Mouse (Mus musculus): ENCODE measurements at regions not wholly inside any gene's neighbourhood (a gene's known extent, or its start where the extent isn't known, plus 50 kb on each side); places are given as distances from the start of the nearest gene placed in this dataset.

- WGBS: 23% methylated on average over 22 of the region's 22 CpGs
- no peak overlapping the region for H3K4me3 ChIP-seq (ENCODE audit: insufficient read depth, low read depth, low read length)
- no peaks in the 10 kb centered on the region for H3K36me3 ChIP-seq (ENCODE audit: control insufficient read depth, insufficient read depth, low read length)
- DNase-seq: no peak
- no peaks in the 10 kb centered on the region for H3K4me1 ChIP-seq (ENCODE audit: control insufficient read depth, insufficient read depth, low read length)
- no peaks in the 10 kb centered on the region for H3K27me3 ChIP-seq (replicated peaks; ENCODE audit: control insufficient read depth, insufficient read depth, low read length)
- H3K27ac ChIP-seq (ENCODE audit: insufficient read depth, low read depth, low read length): no peak overlapping the region
- TF ChIP-seq POLR2A (IDR thresholded peaks at IDR 0.05; ENCODE audit: low read depth, low read length): no peak
- no peak for TF ChIP-seq CTCF (conservative IDR thresholded peaks at IDR 0.05; ENCODE audit: insufficient read depth, insufficient read length, low read depth, low read length)
Measured at GRCm38 (mm10) chr13:73116822-73117632, 143.3 kb upstream of the Irx4 start.

- Histone ChIP-seq H3K27me3 (replicated peaks; ENCODE audit: control insufficient read depth, insufficient read depth, low read length) (no peaks in the 10 kb centered on the region), H3K36me3 (ENCODE audit: control insufficient read depth, insufficient read depth, low read length) (no peaks in the 10 kb centered on the region), H3K27ac (ENCODE audit: insufficient read depth, low read depth, low read length) (no peak overlapping the region), H3K4me3 (ENCODE audit: insufficient read depth, low read depth, low read length) (no peak overlapping the region), H3K4me1 (ENCODE audit: control insufficient read depth, insufficient read depth, low read length) (no peaks in the 10 kb centered on the region)
- DNase-seq: no peak
- 37% methylated on average over 15 of the region's 15 CpGs for WGBS
- TF ChIP-seq POLR2A (IDR thresholded peaks at IDR 0.05; ENCODE audit: low read depth, low read length): no peak
- no peak for TF ChIP-seq CTCF (conservative IDR thresholded peaks at IDR 0.05; ENCODE audit: insufficient read depth, insufficient read length, low read depth, low read length)
Measured at GRCm38 (mm10) chr13:73117633-73118076, 142.6 kb upstream of the Irx4 start.

GRCm38 (mm10) chr13:73122945-73123344 lies 137.3 kb upstream of the Irx4 start:
- no peaks in the 10 kb centered on the region for H3K4me1 ChIP-seq (ENCODE audit: control insufficient read depth, insufficient read depth, low read length)
- no peaks in the 10 kb centered on the region for H3K36me3 ChIP-seq (ENCODE audit: control insufficient read depth, insufficient read depth, low read length)
- H3K27me3 ChIP-seq (replicated peaks; ENCODE audit: control insufficient read depth, insufficient read depth, low read length): no peaks in the 10 kb centered on the region
- TF ChIP-seq CTCF (conservative IDR thresholded peaks at IDR 0.05; ENCODE audit: insufficient read depth, insufficient read length, low read depth, low read length) (no peak), POLR2A (IDR thresholded peaks at IDR 0.05; ENCODE audit: low read depth, low read length) (no peak)
- 88% methylated on average over 1 of the region's 1 CpGs for WGBS
- H3K4me3 ChIP-seq (ENCODE audit: insufficient read depth, low read depth, low read length): no peak overlapping the region
- DNase-seq: no peak
- H3K27ac ChIP-seq (ENCODE audit: insufficient read depth, low read depth, low read length): no peak overlapping the region

- 18% methylated on average over 6 of the region's 6 CpGs for WGBS
- peak; percentile 61 for DNase-seq
- TF ChIP-seq POLR2A (IDR thresholded peaks at IDR 0.05; ENCODE audit: low read depth, low read length) (no peak), CTCF (conservative IDR thresholded peaks at IDR 0.05; ENCODE audit: insufficient read depth, insufficient read length, low read depth, low read length) (no peak)
- Histone ChIP-seq H3K4me3 (ENCODE audit: insufficient read depth, low read depth, low read length) (no peak overlapping the region), H3K27ac (ENCODE audit: insufficient read depth, low read depth, low read length) (no peak overlapping the region), H3K4me1 (ENCODE audit: control insufficient read depth, insufficient read depth, low read length) (peaks cover 4% of the 10 kb centered on the region; the same call in 1 of the 2 replicates), H3K27me3 (replicated peaks; ENCODE audit: control insufficient read depth, insufficient read depth, low read length) (no peaks in the 10 kb centered on the region), H3K36me3 (ENCODE audit: control insufficient read depth, insufficient read depth, low read length) (no peaks in the 10 kb centered on the region)
Measured at GRCm38 (mm10) chr13:73131270-73131669, 129.0 kb upstream of the Irx4 start.

DNA sequence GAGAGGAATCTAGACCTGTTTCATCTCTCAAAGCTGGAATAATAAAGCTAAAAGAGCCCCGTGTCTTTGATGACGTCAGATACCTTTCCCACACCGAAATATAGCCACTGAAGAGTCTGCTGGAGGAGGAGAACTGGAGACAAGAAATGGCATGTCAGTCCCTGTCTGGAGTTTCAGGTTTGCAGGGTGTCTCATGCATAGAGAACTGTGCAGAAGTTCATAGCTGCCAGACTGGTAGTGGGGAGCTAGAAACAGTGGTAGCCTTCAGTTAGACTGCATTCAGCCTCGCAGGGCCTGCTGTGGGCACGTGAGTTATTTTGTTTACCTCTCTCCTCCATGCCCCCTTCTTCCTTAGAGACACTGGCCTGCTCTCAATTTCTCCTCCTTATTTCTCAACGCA lies 127.5 kb upstream of the Irx4 start:
- Histone ChIP-seq H3K4me3 (ENCODE audit: insufficient read depth, low read depth, low read length) (no peak overlapping the region), H3K27me3 (replicated peaks; ENCODE audit: control insufficient read depth, insufficient read depth, low read length) (no peaks in the 10 kb centered on the region), H3K27ac (ENCODE audit: insufficient read depth, low read depth, low read length) (no peak overlapping the region), H3K36me3 (ENCODE audit: control insufficient read depth, insufficient read depth, low read length) (no peaks in the 10 kb centered on the region), H3K4me1 (ENCODE audit: control insufficient read depth, insufficient read depth, low read length) (peaks cover 4% of the 10 kb centered on the region; the same call in 1 of the 2 replicates)
- WGBS: 69% methylated on average over 6 of the region's 6 CpGs
- DNase-seq: no peak
- TF ChIP-seq CTCF (conservative IDR thresholded peaks at IDR 0.05; ENCODE audit: insufficient read depth, insufficient read length, low read depth, low read length) (no peak), POLR2A (IDR thresholded peaks at IDR 0.05; ENCODE audit: low read depth, low read length) (no peak)

GRCm38 (mm10) chr13:73134929-73135328 lies 125.3 kb upstream of the Irx4 start:
- no peak overlapping the region for H3K27ac ChIP-seq (ENCODE audit: insufficient read depth, low read depth, low read length)
- no peaks in the 10 kb centered on the region for H3K27me3 ChIP-seq (replicated peaks; ENCODE audit: control insufficient read depth, insufficient read depth, low read length)
- H3K4me1 ChIP-seq (ENCODE audit: control insufficient read depth, insufficient read depth, low read length): peaks cover 4% of the 10 kb centered on the region; the same call in 1 of the 2 replicates
- H3K4me3 ChIP-seq (ENCODE audit: insufficient read depth, low read depth, low read length): no peak overlapping the region
- no peaks in the 10 kb centered on the region for H3K36me3 ChIP-seq (ENCODE audit: control insufficient read depth, insufficient read depth, low read length)
- DNase-seq: no peak
- TF ChIP-seq POLR2A (IDR thresholded peaks at IDR 0.05; ENCODE audit: low read depth, low read length) (no peak), CTCF (conservative IDR thresholded peaks at IDR 0.05; ENCODE audit: insufficient read depth, insufficient read length, low read depth, low read length) (no peak)

- Histone ChIP-seq H3K36me3 (ENCODE audit: control insufficient read depth, insufficient read depth, low read length) (no peaks in the 10 kb centered on the region), H3K27ac (ENCODE audit: insufficient read depth, low read depth, low read length) (no peak overlapping the region), H3K27me3 (replicated peaks; ENCODE audit: control insufficient read depth, insufficient read depth, low read length) (no peaks in the 10 kb centered on the region), H3K4me3 (ENCODE audit: insufficient read depth, low read depth, low read length) (no peak overlapping the region), H3K4me1 (ENCODE audit: control insufficient read depth, insufficient read depth, low read length) (no peaks in the 10 kb centered on the region)
- no peak for TF ChIP-seq CTCF (conservative IDR thresholded peaks at IDR 0.05; ENCODE audit: insufficient read depth, insufficient read length, low read depth, low read length)
- no peak for TF ChIP-seq POLR2A (IDR thresholded peaks at IDR 0.05; ENCODE audit: low read depth, low read length)
- WGBS: 98% methylated on average over 2 of the region's 2 CpGs
- DNase-seq: no peak
Measured at GRCm38 (mm10) chr13:73141302-73141701, 119.0 kb upstream of the Irx4 start.
